Mouse (Mus musculus) Patski (cell line): Measurements from ENCODE around the gene Khsrp. TPM values are rescaled to one million over a fixed set of nuclear protein-coding genes. Genes with fewer than 3 reads are reported as not detected.
"Not testable (repeated sequence)": the region's sequence is repeated elsewhere in the genome, so short reads cannot be mapped to it uniquely, and the experiment has no call there.

ENCODE experiments used
- ATAC-seq: fragments of 100-300 bp; one replicate; pipeline ENCODE4 v1.8.0; 2021
- CTCF ChIA-PET: fragments of 350-600 bp; sonication (Branson Sonifier 250); formaldehyde crosslinking; loops from one replicate; lab custom pipeline; 2022; ENCODE audit warnings: inconsistent platforms; lab: Charles Lee
- POLR2A ChIA-PET: fragments of 350-600 bp; sonication (Branson Sonifier 250); formaldehyde crosslinking; loops from one replicate; lab custom pipeline; 2022; ENCODE audit warnings: antibody characterized with exemption, inconsistent platforms; lab: Charles Lee
- DNase-seq: peaks from one replicate; pipeline ENCODE4 v3.0.0-alpha.2; 2011; ENCODE audit warnings: low read depth, low spot score
- H3K27me3 ChIP-seq: fragments of 371-371 bp; one replicate; pipeline ENCODE4 v1.5.1; 2021
- CTCF ChIP-seq: fragments of 100-300 bp; IDR thresholded peaks from one replicate; pipeline ENCODE4 v1.5.1; 2021
- in situ Hi-C: fragments of 300-500 bp; cut with MboI; formaldehyde crosslinking; loops from 3 replicates; pipeline ENCODE4 v1.11.1; 2018; ENCODE audit warnings: low pct_unique_long_range_greater_than_20kb, mixed read lengths
- polyA plus RNA-seq: library from polyadenylated mRNA; unstranded; gene quantifications from one replicate; pipeline ENCODE4 v1.2.3, GENCODE M21; 2021

Gene Khsrp
- polyA plus RNA-seq, 1 experiment from 2014 or later: 80.4 TPM

DNA sequence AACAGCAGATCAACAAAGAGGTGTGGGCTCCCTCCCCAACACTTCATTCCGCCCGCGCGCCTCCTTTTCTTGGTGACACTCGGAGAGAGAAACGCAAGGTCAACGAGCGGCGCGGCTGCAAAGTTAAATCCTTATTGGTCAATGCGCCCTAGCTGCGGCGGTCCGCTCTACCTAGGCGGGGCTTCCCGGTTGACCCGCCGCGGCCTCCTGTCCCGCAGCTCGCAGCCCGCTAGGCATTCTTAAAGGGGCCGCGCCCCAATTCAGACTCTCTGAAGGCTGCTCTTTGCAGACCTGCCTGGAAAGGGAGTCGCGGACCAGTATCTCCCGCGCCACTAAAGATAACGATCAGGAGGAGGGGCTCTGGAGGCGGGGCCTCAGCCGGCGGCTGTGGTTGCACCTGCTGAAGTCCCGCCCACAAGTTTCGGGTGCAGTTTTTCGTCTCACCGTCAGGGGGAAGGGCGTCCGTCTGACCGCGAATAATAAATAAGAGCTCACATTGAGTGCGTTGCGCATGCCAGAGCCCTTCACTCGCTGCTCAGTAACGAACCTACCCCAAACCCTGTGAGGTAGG, 29.0 kb upstream of the Khsrp start:
- POLR2A ChIA-PET: no interaction called here
- in situ Hi-C loops: loop anchor here (5.0 kb wide), 1 partner anchor 63 kb away; the partner anchor contains the start of gene Alkbh7
- H3K27me3 ChIP-seq: no peaks in the 10 kb centered on the region
- no peak for TF ChIP-seq CTCF
- CTCF ChIA-PET: interaction anchor here (1.1 kb wide), 3 partner anchors 11 to 216 kb away, joined by 3 to 5 read pairs (median 3); partner anchors contain the start of gene Khsrp
- DNase-seq (peak; percentile 73), ATAC-seq (peak; percentile 88)

DNA sequence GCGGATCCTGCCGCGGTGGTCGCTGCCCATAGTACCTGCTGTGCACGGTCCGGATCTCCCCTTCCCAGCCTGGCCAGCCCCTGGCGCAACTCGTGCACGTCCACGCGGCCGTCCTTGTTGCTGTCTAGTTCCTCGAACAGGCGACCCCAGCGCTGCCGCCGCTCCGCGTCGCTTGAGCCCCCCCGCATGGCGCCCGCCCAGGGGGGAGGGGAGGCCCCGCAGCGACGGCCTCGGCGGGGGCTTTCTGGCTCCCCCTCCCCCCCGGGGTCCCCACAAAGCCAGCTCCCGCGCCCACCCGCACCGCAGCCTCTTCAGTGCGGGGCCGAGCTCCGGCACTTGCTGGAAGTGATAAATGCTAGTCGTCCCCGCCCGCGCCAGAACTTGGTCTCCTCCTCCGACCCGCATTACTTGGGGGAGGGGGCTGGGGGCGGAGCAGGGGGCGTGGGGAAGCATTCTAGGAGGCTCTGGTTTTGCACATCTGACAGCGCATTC, 28.2 kb upstream of the Khsrp start, which contains the start of gene Slc25a23:
Slc25a23 (minus strand) TSS at position 378 of the 492 bp plus-strand sequence.
- POLR2A ChIA-PET: no interaction called here
- ATAC-seq (peak; percentile 50), DNase-seq (peak; percentile 30)
- H3K27me3 ChIP-seq: no peaks in the 10 kb centered on the region
- CTCF ChIA-PET: no interaction called here
- in situ Hi-C loops: no loop called here
- TF ChIP-seq CTCF: no peak

DNA sequence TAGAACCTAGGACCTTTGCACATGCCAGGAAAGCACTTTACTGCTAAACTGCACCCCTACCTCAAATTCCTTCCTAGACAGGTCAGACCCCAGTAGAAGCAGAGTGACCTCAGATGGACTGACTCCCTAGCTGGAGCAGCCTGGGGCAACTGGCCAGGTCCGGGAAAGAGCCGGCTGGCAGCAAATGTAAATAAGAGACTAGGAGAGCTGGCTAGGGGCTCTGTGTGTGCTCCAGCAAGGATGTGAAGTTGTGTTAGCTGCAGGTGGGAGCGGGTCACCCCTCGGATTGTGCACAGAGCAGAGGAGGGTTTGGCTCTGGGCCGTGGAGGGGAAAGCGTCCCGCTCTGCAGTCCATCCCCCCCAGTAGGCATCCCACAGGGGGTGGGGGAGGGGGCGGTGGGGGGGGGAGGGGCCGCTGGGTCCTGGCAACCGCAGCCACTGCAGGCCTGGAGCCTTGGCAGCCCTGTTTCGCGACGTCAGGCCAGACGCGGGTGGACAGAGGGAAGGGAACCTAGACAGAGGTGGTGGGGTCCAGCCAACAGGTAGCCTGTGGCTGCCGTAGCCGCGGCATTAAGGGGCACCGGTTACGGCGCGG, 27.7 kb upstream of the Khsrp start, which contains the start of gene Crb3:
Crb3 (plus strand) TSS at position 215 of the 595 bp plus-strand sequence.
- in situ Hi-C loops: no loop called here
- ATAC-seq (no peak), DNase-seq (no peak)
- no peaks in the 10 kb centered on the region for H3K27me3 ChIP-seq
- CTCF ChIA-PET: no interaction called here
- no peak for TF ChIP-seq CTCF
- POLR2A ChIA-PET: no interaction called here

GRCm38 (mm10) chr17:57056246-57056645, 24.9 kb upstream of the Khsrp start:
- ChIA-PET CTCF (interaction anchor here (1.5 kb wide), 1 partner anchor 25 kb away, joined by 3 read pairs; the partner anchor contains the start of gene Khsrp), POLR2A (interaction anchor here (0.7 to 1.0 kb wide), 2 partner anchors 26 to 236 kb away, joined by 4 to 5 read pairs; no protein-coding TSS in a partner anchor)
- no peak for TF ChIP-seq CTCF
- in situ Hi-C loops: no loop called here
- DNase-seq: no peak
- ATAC-seq: no peak
- no peaks in the 10 kb centered on the region for H3K27me3 ChIP-seq

DNA sequence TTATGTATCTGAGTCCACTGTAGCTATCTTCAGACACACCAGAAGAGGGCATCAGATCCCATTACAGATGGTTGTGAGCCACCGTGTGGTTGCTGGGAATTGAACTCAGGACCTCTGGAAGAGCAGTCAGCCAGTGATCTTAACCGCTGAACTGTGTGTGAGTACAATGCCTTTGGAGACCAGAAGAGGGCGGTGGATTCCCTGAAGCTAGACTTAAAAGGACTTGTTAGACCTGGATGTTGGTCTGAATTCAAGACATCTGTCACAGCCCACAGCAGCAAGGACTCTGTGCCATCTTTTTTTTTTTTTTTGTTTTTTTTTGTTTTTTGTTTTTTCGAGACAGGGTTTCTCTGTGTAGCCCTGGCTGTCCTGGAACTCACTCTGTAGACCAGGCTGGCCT, 20.4 kb upstream of the Khsrp start:
- POLR2A ChIA-PET, in situ Hi-C loops, DNase-seq, ATAC-seq, H3K27me3 ChIP-seq: not testable (repeated sequence)
- CTCF ChIA-PET: interaction anchor here (0.7 kb wide), 1 partner anchor 174 kb away, joined by 4 read pairs; no protein-coding TSS in a partner anchor

DNA sequence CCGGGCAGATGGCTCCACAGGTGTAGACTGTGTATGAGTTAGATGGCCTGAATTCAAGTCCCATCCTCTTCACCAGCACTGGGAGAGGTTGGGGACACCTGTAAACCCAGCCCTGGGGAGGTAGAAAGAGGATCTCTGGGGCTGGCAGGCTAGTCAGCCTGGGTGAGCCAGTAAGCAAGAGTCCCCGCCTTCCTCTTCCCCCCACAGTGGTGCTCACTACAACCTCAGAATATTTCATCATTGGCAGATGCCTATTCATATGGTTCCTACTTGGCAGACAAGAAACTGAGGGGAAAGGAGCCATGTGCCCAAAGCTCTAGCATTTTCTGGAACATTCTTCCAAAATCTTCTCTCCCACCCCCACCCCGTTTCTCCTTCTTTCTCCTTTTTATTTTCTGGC, 17.5 kb upstream of the Khsrp start:
- in situ Hi-C loops: no loop called here
- TF ChIP-seq CTCF: no peak
- H3K27me3 ChIP-seq: no peaks in the 10 kb centered on the region
- ATAC-seq (no peak), DNase-seq (no peak)
- ChIA-PET CTCF (interaction anchor here (1.3 kb wide), 1 partner anchor 9 kb away, joined by 6 read pairs; no protein-coding TSS in a partner anchor), POLR2A (no interaction called here)

GRCm38 (mm10) chr17:57047406-57047805, 16.1 kb upstream of the Khsrp start:
- ChIA-PET POLR2A (no interaction called here), CTCF (no interaction called here)
- H3K27me3 ChIP-seq: no peaks in the 10 kb centered on the region
- no peak for ATAC-seq
- no peak for DNase-seq
- in situ Hi-C loops: no loop called here
- no peak for TF ChIP-seq CTCF

DNA sequence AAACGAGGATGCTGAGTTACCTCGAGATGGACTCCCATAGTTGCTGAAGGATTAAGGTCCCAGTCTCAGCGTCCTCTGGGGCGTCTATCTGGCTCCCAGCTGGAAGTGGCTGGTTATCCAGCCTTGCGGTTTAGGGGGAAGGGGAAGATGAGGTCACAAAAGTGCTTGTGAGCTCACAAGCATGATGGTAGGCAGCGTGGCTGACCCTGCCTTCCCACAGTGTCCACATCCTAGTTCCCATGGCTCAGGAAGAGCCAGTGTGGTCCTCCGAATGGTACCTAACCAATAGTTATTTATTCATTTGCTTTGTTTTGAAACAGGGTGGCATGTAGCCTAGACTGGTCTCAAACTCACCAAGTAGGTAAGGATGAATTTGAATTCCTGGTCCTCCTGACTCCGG, 10.2 kb upstream of the Khsrp start, which contains the start of gene Slc25a41:
Slc25a41 (minus strand) TSS at position 101 of the 400 bp plus-strand sequence.
- in situ Hi-C loops: no loop called here
- no peak for TF ChIP-seq CTCF
- POLR2A ChIA-PET: no interaction called here
- CTCF ChIA-PET: no interaction called here
- H3K27me3 ChIP-seq: no peaks in the 10 kb centered on the region
- no peak for DNase-seq
- ATAC-seq: no peak

GRCm38 (mm10) chr17:57038978-57039377, 7.7 kb upstream of the Khsrp start:
- CTCF ChIA-PET: interaction anchor here (1.2 kb wide), 1 partner anchor 10 kb away, joined by 6 read pairs; no protein-coding TSS in a partner anchor
- TF ChIP-seq CTCF: no peak
- no peaks in the 10 kb centered on the region for H3K27me3 ChIP-seq
- in situ Hi-C loops: no loop called here
- POLR2A ChIA-PET: no interaction called here
- no peak for DNase-seq
- ATAC-seq: no peak

DNA sequence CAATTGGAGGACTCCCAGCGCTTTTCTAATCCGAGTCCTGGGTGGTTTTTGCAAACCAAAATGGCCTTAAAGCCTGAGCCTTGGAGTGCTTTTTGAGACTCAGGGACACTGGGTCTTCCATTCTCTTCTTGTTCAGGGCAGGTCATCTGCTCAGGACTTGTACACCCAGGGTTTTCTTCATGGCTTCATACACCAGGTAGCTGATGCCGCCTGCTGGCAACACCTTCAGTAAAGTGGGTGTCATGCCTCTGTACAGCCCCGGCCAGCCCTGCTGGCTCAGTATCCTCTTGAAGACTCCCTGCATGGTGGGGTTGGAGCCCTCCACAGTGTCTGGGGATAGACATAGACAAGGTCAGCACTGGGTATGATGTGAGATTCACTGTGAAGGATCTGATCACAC, 1.5 kb upstream of the Khsrp start:
- ATAC-seq: no peak
- in situ Hi-C loops: no loop called here
- no peak for DNase-seq
- ChIA-PET POLR2A (interaction anchor here (1.0 kb wide), 1 partner anchor 11 kb away, joined by 3 read pairs; no protein-coding TSS in a partner anchor), CTCF (interaction anchor here (2.9 kb wide), 1 partner anchor 11 kb away, joined by 13 read pairs; no protein-coding TSS in a partner anchor)
- H3K27me3 ChIP-seq: no peaks in the 10 kb centered on the region
- TF ChIP-seq CTCF: no peak
